Mouse (Mus musculus) CH12.LX (cell line): Measurements from ENCODE around the gene Gm10644. TPM values are rescaled to one million over a fixed set of nuclear protein-coding genes. Genes with fewer than 3 reads are reported as not detected.
A peak's percentile ranks its signal among the peaks of the same experiment; 100 is the strongest.

ENCODE experiments used
- DNase-seq: peaks from one replicate; pipeline ENCODE4 v3.0.0-alpha.2; 2013; ENCODE audit errors: extremely low read depth
- H3K27ac ChIP-seq: 2 replicates; pipeline ENCODE4 v1.5.1; 2012; ENCODE audit warnings: low read depth, mild to moderate bottlenecking, control low read depth, moderate library complexity; ENCODE audit not compliant: insufficient read depth
- H3K27me3 ChIP-seq: replicated peaks from 2 replicates; pipeline ENCODE3; 2012; ENCODE audit warnings: inconsistent platforms
- H3K36me3 ChIP-seq, 2 experiments: replicated peaks in 1 of 2; 2 replicates each; pipeline versions ENCODE3 to v1.6.1; 2012; ENCODE audit warnings: inconsistent platforms in 1 of 2, low read length in 1 of 2, mild to moderate bottlenecking in 1 of 2, mixed read lengths in 1 of 2, moderate library complexity in 1 of 2; ENCODE audit not compliant: control insufficient read depth in 1 of 2, insufficient read depth in 1 of 2
- H3K4me1 ChIP-seq, 2 experiments: 2 replicates each; pipeline ENCODE4 v1.6.1; 2012; ENCODE audit warnings: inconsistent platforms in 1 of 2, moderate library complexity in 1 of 2; ENCODE audit not compliant: insufficient read depth in 2 of 2, control insufficient read depth in 1 of 2
- H3K4me2 ChIP-seq: 2 replicates; pipeline ENCODE4 v1.6.1; 2012; ENCODE audit warnings: low read depth, mild to moderate bottlenecking, control low read depth; ENCODE audit not compliant: poor library complexity, insufficient read depth, severe bottlenecking
- H3K4me3 ChIP-seq, 3 experiments: fragments of 150-350 bp in 1 of 3; sonication (generic) in 1 of 3; replicated peaks in 1 of 3; 2 replicates each; pipeline versions ENCODE3 to v1.5.1; 2011 to 2012; ENCODE audit warnings: low read depth in 2 of 3, low read length in 2 of 3, mild to moderate bottlenecking in 2 of 3, moderate library complexity in 2 of 3, control low read depth in 1 of 3, improper control_type of control experiment in 1 of 3, inconsistent platforms in 1 of 3, mixed read lengths in 1 of 3; ENCODE audit not compliant: poor library complexity in 1 of 3
- H3K79me2 ChIP-seq: replicated peaks from 2 replicates; pipeline ENCODE4 v1.6.1; 2012; ENCODE audit warnings: mild to moderate bottlenecking, moderate library complexity; ENCODE audit not compliant: control insufficient read depth, poor library complexity, insufficient read depth, severe bottlenecking; ENCODE audit errors: extremely low read depth
- H3K9ac ChIP-seq: 2 replicates; pipeline ENCODE4 v1.6.1; 2012; ENCODE audit warnings: low read depth, mild to moderate bottlenecking, control low read depth, moderate library complexity; ENCODE audit not compliant: insufficient read depth
- H3K9me3 ChIP-seq: replicated peaks from 2 replicates; pipeline ENCODE3; 2012; ENCODE audit warnings: low read length, inconsistent platforms, mixed read lengths
- CHD2 ChIP-seq: IDR thresholded peaks from 2 replicates; pipeline ENCODE4 v1.6.1; 2011; ENCODE audit warnings: low read length, improper control_type of control experiment
- ELF1 ChIP-seq: IDR thresholded peaks from 2 replicates; pipeline ENCODE4 v1.6.1; 2014; ENCODE audit warnings: low read depth, mild to moderate bottlenecking, inconsistent platforms, low read length, improper control_type of control experiment
- EP300 ChIP-seq: IDR thresholded peaks from 2 replicates; pipeline ENCODE4 v1.6.1; 2011; ENCODE audit warnings: low read length, improper control_type of control experiment
- ETS1 ChIP-seq: conservative IDR thresholded peaks from 2 replicates; pipeline ENCODE4 v1.6.1; 2012; ENCODE audit warnings: low read depth, mild to moderate bottlenecking, inconsistent platforms, low read length, improper control_type of control experiment, moderate library complexity
- GABPA ChIP-seq: IDR thresholded peaks from 2 replicates; pipeline ENCODE4 v1.6.1; 2012; ENCODE audit warnings: low read depth, low read length, improper control_type of control experiment, inconsistent platforms; ENCODE audit not compliant: insufficient replicate concordance
- HCFC1 ChIP-seq: IDR thresholded peaks from 2 replicates; pipeline ENCODE4 v1.6.1; 2012; ENCODE audit warnings: low read depth, mild to moderate bottlenecking, inconsistent platforms, low read length, improper control_type of control experiment
- IRF4 ChIP-seq: IDR thresholded peaks from 2 replicates; pipeline ENCODE4 v1.6.1; 2014; ENCODE audit warnings: low read depth, mild to moderate bottlenecking, inconsistent platforms, low read length, improper control_type of control experiment
- JUN ChIP-seq: IDR thresholded peaks from 2 replicates; pipeline ENCODE4 v1.6.1; 2011; ENCODE audit warnings: low read depth, mild to moderate bottlenecking, low read length, improper control_type of control experiment, moderate library complexity; ENCODE audit not compliant: insufficient read depth
- KAT2A ChIP-seq: IDR thresholded peaks from 2 replicates; pipeline ENCODE4 v1.6.1; 2012; ENCODE audit warnings: low read length, improper control_type of control experiment, inconsistent platforms; ENCODE audit not compliant: insufficient replicate concordance
- MAFK ChIP-seq: IDR thresholded peaks from 2 replicates; pipeline ENCODE4 v1.6.1; 2011; ENCODE audit warnings: low read length, improper control_type of control experiment; ENCODE audit not compliant: insufficient replicate concordance
- MAZ ChIP-seq: IDR thresholded peaks from 2 replicates; pipeline ENCODE4 v1.6.1; 2012; ENCODE audit warnings: low read depth, mild to moderate bottlenecking, inconsistent platforms, low read length, improper control_type of control experiment, moderate library complexity
- MEF2A ChIP-seq: IDR thresholded peaks from 2 replicates; pipeline ENCODE4 v1.6.1; 2014; ENCODE audit warnings: low read depth, mild to moderate bottlenecking, inconsistent platforms, low read length, improper control_type of control experiment, borderline replicate concordance
- MXI1 ChIP-seq: IDR thresholded peaks from 2 replicates; pipeline ENCODE4 v1.6.1; 2011; ENCODE audit warnings: mild to moderate bottlenecking, low read depth, low read length, improper control_type of control experiment
- MYC ChIP-seq: IDR thresholded peaks from 2 replicates; pipeline ENCODE4 v1.6.1; 2011; ENCODE audit warnings: low read depth, mild to moderate bottlenecking, improper control_type of control experiment, low read length
- NELFE ChIP-seq: IDR thresholded peaks from 2 replicates; pipeline ENCODE4 v1.6.1; 2011; ENCODE audit warnings: low read depth, low read length, improper control_type of control experiment
- NRF1 ChIP-seq: IDR thresholded peaks from 2 replicates; pipeline ENCODE4 v1.6.1; 2014; ENCODE audit warnings: low read depth, mild to moderate bottlenecking, inconsistent platforms, low read length, improper control_type of control experiment, moderate library complexity
- PAX5 ChIP-seq: IDR thresholded peaks from 2 replicates; pipeline ENCODE4 v1.6.1; 2012; ENCODE audit warnings: low read length, inconsistent platforms, mixed read lengths
- POLR2A ChIP-seq: IDR thresholded peaks from 2 replicates; pipeline ENCODE4 v1.6.1; 2011; ENCODE audit warnings: low read depth, mild to moderate bottlenecking, improper control_type of control experiment, low read length
- SIN3A ChIP-seq: IDR thresholded peaks from 2 replicates; pipeline ENCODE4 v1.6.1; 2012; ENCODE audit warnings: low read length, improper control_type of control experiment, inconsistent platforms
- SMC3 ChIP-seq: IDR thresholded peaks from 2 replicates; pipeline ENCODE4 v1.6.1; 2011; ENCODE audit warnings: low read depth, low read length, improper control_type of control experiment
- TBP ChIP-seq: conservative IDR thresholded peaks from 2 replicates; pipeline ENCODE4 v1.6.1; 2011; ENCODE audit warnings: low read depth, low read length, improper control_type of control experiment
- TCF12 ChIP-seq: IDR thresholded peaks from 2 replicates; pipeline ENCODE4 v1.6.1; 2014; ENCODE audit warnings: low read depth, mild to moderate bottlenecking, inconsistent platforms, low read length, improper control_type of control experiment
- UBTF ChIP-seq: IDR thresholded peaks from 2 replicates; pipeline ENCODE4 v1.6.1; 2012; ENCODE audit warnings: low read depth, mild to moderate bottlenecking, inconsistent platforms, low read length, improper control_type of control experiment, moderate library complexity
- USF2 ChIP-seq: conservative IDR thresholded peaks from 2 replicates; pipeline ENCODE4 v1.6.1; 2011; ENCODE audit warnings: low read depth, low read length, improper control_type of control experiment
- ZC3H11A ChIP-seq: IDR thresholded peaks from 2 replicates; pipeline ENCODE4 v1.6.1; 2012; ENCODE audit warnings: low read depth, mild to moderate bottlenecking, inconsistent platforms, low read length, improper control_type of control experiment
- ZKSCAN1 ChIP-seq: IDR thresholded peaks from 2 replicates; pipeline ENCODE4 v1.6.1; 2012; ENCODE audit warnings: low read depth, inconsistent platforms, low read length, improper control_type of control experiment, borderline replicate concordance
- ZMIZ1 ChIP-seq: IDR thresholded peaks from 2 replicates; pipeline ENCODE4 v1.6.1; 2012; ENCODE audit warnings: low read depth, mild to moderate bottlenecking, inconsistent platforms, low read length, improper control_type of control experiment
- ZNF384 ChIP-seq: IDR thresholded peaks from 2 replicates; pipeline ENCODE4 v1.6.1; 2012; ENCODE audit warnings: low read depth, low read length, improper control_type of control experiment, inconsistent platforms
- dilution Hi-C: fragments of 300-500 bp; cut with MboI; formaldehyde crosslinking; loops from 2 replicates; pipeline ENCODE4 v1.14.3; 2020; ENCODE audit warnings: low sequenced_read_pairs; ENCODE audit not compliant: extremely low pct_unique_long_range_greater_than_20kb, extremely low pct_ligation_motif_present
- in situ Hi-C: fragments of 300-500 bp; cut with MboI; formaldehyde crosslinking; loops from 3 replicates; pipeline ENCODE4 v1.14.3; 2019; ENCODE audit warnings: low sequenced_read_pairs, low pct_ligation_motif_present, low pct_unique_long_range_greater_than_20kb, mixed read lengths
- polyA plus RNA-seq: library from polyadenylated mRNA; unstranded; fragments of >175 nt; gene quantifications from 2 replicates; pipeline ENCODE4 v1.2.1, GENCODE M21; 2012; ENCODE audit warnings: low read depth; ENCODE audit not compliant: insufficient read length
- total RNA-seq, 2 experiments: library from RNA; depleted of rRNA; stranded (reverse); fragments of 300-350 nt in 1 of 2; fragments of >200 nt in 1 of 2; gene quantifications; 2 replicates each; pipeline ENCODE4 v1.2.3; 2012 to 2014

Gene Gm10644
- total and polyA plus RNA-seq, 3 experiments: 0.44 to 1.7 (median 0.58) TPM

- DNase-seq: no peak
- peak within 1 kb of the TSS; percentile 62 for H3K4me2 ChIP-seq
- peak within 1 kb of the TSS; percentile 81 for H3K9ac ChIP-seq
- no peaks in the 10 kb centered on the region for H3K9me3 ChIP-seq
- peaks cover 14 to 38% of the 10 kb centered on the region in 2 experiments for H3K36me3 ChIP-seq
- H3K4me3 ChIP-seq: peak within 1 kb of the TSS; percentile 58 to 80 (median 71)
- H3K27me3 ChIP-seq: no peaks in the 10 kb centered on the region
- H3K79me2 ChIP-seq: peaks cover 3% of the 10 kb centered on the region; the same call in 1 of the 2 replicates
- in situ Hi-C loops: no loop called here
- peaks cover 10 to 23% of the 10 kb centered on the region in 2 experiments for H3K4me1 ChIP-seq
- dilution Hi-C loops: no loop called here
- peak; percentile 75 for TF ChIP-seq NRF1
- no peak for TF ChIP-seq ETS1
- H3K27ac ChIP-seq: peak within 1 kb of the TSS; percentile 53
Observed at GRCm38 (mm10) chr8:83997511-83998141, 42.6 kb upstream of the Gm10644 start, which contains the start of gene Samd1. Gene Samd1 (plus strand): TSS chr8:83997672.

- H3K9me3 ChIP-seq: no peaks in the 10 kb centered on the region
- peak overlapping the region; percentile 18 for H3K4me2 ChIP-seq
- peaks cover 10 to 25% of the 10 kb centered on the region in 2 experiments for H3K4me1 ChIP-seq
- in situ Hi-C loops (no loop called here), dilution Hi-C loops (no loop called here)
- peak; percentile 77 for DNase-seq
- no peaks in the 10 kb centered on the region for H3K27me3 ChIP-seq
- peaks cover 3% of the 10 kb centered on the region; the same call in 1 of the 2 replicates for H3K79me2 ChIP-seq
- H3K4me3 ChIP-seq: peak overlapping the region; percentile 32 to 71 (median 71)
- peak overlapping the region; percentile 51; the same call in 1 of the 2 replicates for H3K27ac ChIP-seq
- peaks cover 14 to 36% of the 10 kb centered on the region in 2 experiments for H3K36me3 ChIP-seq
- peak overlapping the region; percentile 81 for H3K9ac ChIP-seq
- no peak for TF ChIP-seq MEF2A
- TF ChIP-seq USF2: no peak
- TF ChIP-seq NELFE: peak; percentile 82
- no peak for TF ChIP-seq ETS1
- TF ChIP-seq SIN3A: no peak
- peak; percentile 93 for TF ChIP-seq ZNF384
- TF ChIP-seq TCF12: peak; percentile 68
- TF ChIP-seq MAZ: peak; percentile 70; the same call in 1 of the 2 replicates
- no peak for TF ChIP-seq UBTF
- TF ChIP-seq JUN: no peak
- TF ChIP-seq IRF4: no peak; the same call in 1 of the 2 replicates
- peak; percentile 88 for TF ChIP-seq POLR2A
- no peak for TF ChIP-seq TBP
- no peak for TF ChIP-seq EP300
- TF ChIP-seq SMC3: no peak
- no peak; the same call in 1 of the 2 replicates for TF ChIP-seq HCFC1
- TF ChIP-seq ZKSCAN1: no peak
- TF ChIP-seq MXI1: no peak; the same call in 1 of the 2 replicates
- TF ChIP-seq ZMIZ1: peak; percentile 53; the same call in 1 of the 2 replicates
- TF ChIP-seq PAX5: no peak
- TF ChIP-seq KAT2A: no peak
- no peak for TF ChIP-seq GABPA
- no peak for TF ChIP-seq MAFK
- no peak for TF ChIP-seq MYC
- TF ChIP-seq ZC3H11A: no peak
- TF ChIP-seq CHD2: peak; percentile 78
- TF ChIP-seq NRF1: no peak
- TF ChIP-seq ELF1: 0 out of 2 replicates have a peak, but pooled peaks have one; percentile 3
Observed at GRCm38 (mm10) chr8:83996567-83997505, 41.8 kb upstream of the Gm10644 start.
